Mouse (Mus musculus) forebrain, embryonic 15.5 days (tissue): ENCODE data around the gene Rps6kb2. TPM values are rescaled to one million over a fixed set of nuclear protein-coding genes. Genes with fewer than 3 reads are reported as not detected.

Experiments used
- ATAC-seq: fragments of 200-750 bp; cut with Nextera tagmentation; replicated peaks from 2 replicates; pipeline ENCODE4 v1.8.0; 2017; ENCODE audit warnings: mild to moderate bottlenecking, moderate TSS enrichment, moderate library complexity
- H3K27ac ChIP-seq: fragments of 300-500 bp; sonication (generic); replicated peaks from 2 replicates; pipeline ENCODE4 v1.5.1; 2015; ENCODE audit warnings: mild to moderate bottlenecking, inconsistent platforms
- H3K27me3 ChIP-seq: fragments of 300-500 bp; sonication (generic); 2 replicates; pipeline ENCODE4 v1.6.1; 2015; ENCODE audit warnings: inconsistent platforms
- H3K36me3 ChIP-seq: fragments of 300-500 bp; sonication (generic); 2 replicates; pipeline ENCODE4 v1.6.1; 2015; ENCODE audit warnings: mild to moderate bottlenecking, inconsistent platforms
- H3K4me1 ChIP-seq: fragments of 300-500 bp; sonication (generic); 2 replicates; pipeline ENCODE4 v1.6.1; 2015; ENCODE audit warnings: inconsistent platforms
- H3K4me2 ChIP-seq: fragments of 300-500 bp; sonication (generic); replicated peaks from 2 replicates; pipeline ENCODE4 v1.6.1; 2015; ENCODE audit warnings: mild to moderate bottlenecking, inconsistent platforms
- H3K4me3 ChIP-seq: fragments of 300-500 bp; sonication (generic); 2 replicates; pipeline ENCODE4 v1.5.1; 2015; ENCODE audit warnings: mild to moderate bottlenecking, inconsistent platforms
- H3K9ac ChIP-seq: fragments of 300-500 bp; sonication (generic); replicated peaks from 2 replicates; pipeline ENCODE4 v1.6.1; 2015; ENCODE audit warnings: mild to moderate bottlenecking, inconsistent platforms
- H3K9me3 ChIP-seq: fragments of 300-500 bp; sonication (generic); 2 replicates; pipeline ENCODE4 v1.6.1; 2016; ENCODE audit warnings: inconsistent platforms
- WGBS: fragments of 180-500 bp; shearing (Covaris S2); methylation state at CpG from one replicate; pipeline ENCODE4 v1.1.7; 2015; ENCODE audit warnings: mixed read lengths; 5-methylcytosine and 5-hydroxymethylcytosine counted together
- polyA plus RNA-seq: library from polyadenylated mRNA; unstranded; fragments of >200 nt; fragmentation: Nextera tagmentation; extraction: Ambion mirVana; gene quantifications from 2 replicates; pipeline ENCODE4 v1.2.1, GENCODE M21; 2015

Gene Rps6kb2
- polyA plus RNA-seq, 1 experiment from 2014 or later = 54.1 TPM

GRCm38 (mm10) chr19:4118350-4118749 is 44.8 kb downstream of the Rps6kb2 start:
- H3K4me2 ChIP-seq = no peak overlapping the region
- H3K9me3 ChIP-seq = no peaks in the 10 kb centered on the region
- no peaks in the 10 kb centered on the region for H3K27me3 ChIP-seq
- no peak for ATAC-seq
- no peak overlapping the region for H3K4me3 ChIP-seq
- H3K9ac ChIP-seq = no peak overlapping the region
- H3K4me1 ChIP-seq = peaks cover 12% of the 10 kb centered on the region
- H3K36me3 ChIP-seq = peaks cover 28% of the 10 kb centered on the region
- 97% methylated on average over 2 of the region's 2 CpGs for WGBS
- no peak overlapping the region for H3K27ac ChIP-seq

GRCm38 (mm10) chr19:4117006-4117405 is 46.1 kb downstream of the Rps6kb2 start:
- Histone ChIP-seq H3K4me1 (peaks cover 15% of the 10 kb centered on the region), H3K27me3 (no peaks in the 10 kb centered on the region), H3K9ac (no peak overlapping the region), H3K9me3 (no peaks in the 10 kb centered on the region), H3K36me3 (peaks cover 29% of the 10 kb centered on the region), H3K4me3 (no peak overlapping the region), H3K27ac (no peak overlapping the region), H3K4me2 (no peak overlapping the region)
- 99% methylated on average over 7 of the region's 7 CpGs for WGBS
- ATAC-seq = no peak

- no peak overlapping the region for H3K4me3 ChIP-seq
- H3K4me2 ChIP-seq = no peak overlapping the region
- H3K36me3 ChIP-seq = peaks cover 35% of the 10 kb centered on the region
- no peak for ATAC-seq
- peaks cover 10% of the 10 kb centered on the region for H3K4me1 ChIP-seq
- H3K9me3 ChIP-seq = no peaks in the 10 kb centered on the region
- H3K27ac ChIP-seq = no peak overlapping the region
- no peak overlapping the region for H3K9ac ChIP-seq
- H3K27me3 ChIP-seq = no peaks in the 10 kb centered on the region
- 79% methylated on average over 11 of the region's 11 CpGs for WGBS
Observed at GRCm38 (mm10) chr19:4115816-4116215, 47.3 kb downstream of the Rps6kb2 start.

- Histone ChIP-seq H3K4me2 (no peak overlapping the region), H3K4me1 (peaks cover 3% of the 10 kb centered on the region; the same call in 1 of the 2 replicates), H3K9ac (no peak overlapping the region), H3K36me3 (peaks cover 35% of the 10 kb centered on the region), H3K9me3 (no peaks in the 10 kb centered on the region), H3K4me3 (no peak overlapping the region), H3K27ac (no peak overlapping the region), H3K27me3 (no peaks in the 10 kb centered on the region)
- WGBS = 95% methylated on average over 10 of the region's 10 CpGs
- no peak for ATAC-seq
Observed at GRCm38 (mm10) chr19:4115144-4115543, 48.0 kb downstream of the Rps6kb2 start.

- Histone ChIP-seq H3K4me1 (0 out of 2 replicates have a peak, but pooled peaks cover 3% of the 10 kb centered on the region), H3K9ac (no peak overlapping the region), H3K4me2 (no peak overlapping the region), H3K36me3 (peaks cover 35% of the 10 kb centered on the region), H3K4me3 (no peak overlapping the region), H3K9me3 (no peaks in the 10 kb centered on the region), H3K27ac (no peak overlapping the region), H3K27me3 (no peaks in the 10 kb centered on the region)
- 93% methylated on average over 10 of the region's 10 CpGs for WGBS
- no peak for ATAC-seq
Observed at GRCm38 (mm10) chr19:4114551-4114950, 48.6 kb downstream of the Rps6kb2 start.

- no peak overlapping the region for H3K4me2 ChIP-seq
- 81% methylated on average over 5 of the region's 5 CpGs for WGBS
- ATAC-seq = no peak
- H3K9ac ChIP-seq = no peak overlapping the region
- no peak overlapping the region for H3K4me3 ChIP-seq
- H3K4me1 ChIP-seq = 0 out of 2 replicates have a peak, but pooled peaks cover 3% of the 10 kb centered on the region
- H3K27ac ChIP-seq = no peak overlapping the region
- peaks cover 35% of the 10 kb centered on the region for H3K36me3 ChIP-seq
- H3K27me3 ChIP-seq = no peaks in the 10 kb centered on the region
- no peaks in the 10 kb centered on the region for H3K9me3 ChIP-seq
Observed at GRCm38 (mm10) chr19:4113806-4114230, 49.3 kb downstream of the Rps6kb2 start.

- H3K27me3 ChIP-seq = no peaks in the 10 kb centered on the region
- 0 out of 2 replicates have a peak, but pooled peaks cover 3% of the 10 kb centered on the region for H3K4me1 ChIP-seq
- no peak overlapping the region for H3K4me2 ChIP-seq
- peaks cover 35% of the 10 kb centered on the region for H3K36me3 ChIP-seq
- 78% methylated on average over 13 of the region's 13 CpGs for WGBS
- no peak overlapping the region for H3K27ac ChIP-seq
- H3K4me3 ChIP-seq = no peak overlapping the region
- no peak for ATAC-seq
- no peaks in the 10 kb centered on the region for H3K9me3 ChIP-seq
- no peak overlapping the region for H3K9ac ChIP-seq
Observed at GRCm38 (mm10) chr19:4113186-4113805, 49.9 kb downstream of the Rps6kb2 start.

- H3K9ac ChIP-seq = no peak overlapping the region
- H3K36me3 ChIP-seq = peaks cover 31% of the 10 kb centered on the region
- no peak overlapping the region for H3K4me2 ChIP-seq
- H3K27me3 ChIP-seq = no peaks in the 10 kb centered on the region
- 96% methylated on average over 26 of the region's 26 CpGs for WGBS
- H3K27ac ChIP-seq = no peak overlapping the region
- ATAC-seq = no peak
- H3K4me1 ChIP-seq = 0 out of 2 replicates have a peak, but pooled peaks cover 3% of the 10 kb centered on the region
- no peak overlapping the region for H3K4me3 ChIP-seq
- H3K9me3 ChIP-seq = no peaks in the 10 kb centered on the region
Observed at GRCm38 (mm10) chr19:4112063-4112960, 50.8 kb downstream of the Rps6kb2 start.

GRCm38 (mm10) chr19:4108535-4108934 is 54.6 kb downstream of the Rps6kb2 start:
- no peak for ATAC-seq

GRCm38 (mm10) chr19:4106654-4107053 is 56.5 kb downstream of the Rps6kb2 start:
- Histone ChIP-seq H3K36me3 (0 out of 2 replicates have a peak, but pooled peaks cover 3% of the 10 kb centered on the region), H3K4me1 (peaks cover 6% of the 10 kb centered on the region), H3K4me3 (no peak overlapping the region), H3K9ac (no peak overlapping the region), H3K4me2 (no peak overlapping the region), H3K9me3 (no peaks in the 10 kb centered on the region), H3K27me3 (no peaks in the 10 kb centered on the region), H3K27ac (no peak overlapping the region)
- WGBS = 93% methylated on average over 14 of the region's 14 CpGs
- ATAC-seq = no peak

More at GRCm38 (mm10) chr19:4108535-4108934, 54.6 kb downstream of the Rps6kb2 start:
- no peaks in the 10 kb centered on the region for H3K27me3 ChIP-seq
- no peak overlapping the region for H3K9ac ChIP-seq
- WGBS = 86% methylated on average over 9 of the region's 9 CpGs
- no peak overlapping the region for H3K27ac ChIP-seq
- H3K4me3 ChIP-seq = no peak overlapping the region
- H3K4me1 ChIP-seq = 0 out of 2 replicates have a peak, but pooled peaks cover 3% of the 10 kb centered on the region
- peaks cover 7% of the 10 kb centered on the region for H3K36me3 ChIP-seq
- no peaks in the 10 kb centered on the region for H3K9me3 ChIP-seq
- H3K4me2 ChIP-seq = no peak overlapping the region

- Histone ChIP-seq H3K9me3 (no peaks in the 10 kb centered on the region), H3K4me1 (peaks cover 26% of the 10 kb centered on the region), H3K27ac (no peak overlapping the region), H3K4me3 (no peak overlapping the region), H3K27me3 (no peaks in the 10 kb centered on the region), H3K4me2 (no peak overlapping the region), H3K36me3 (no peaks in the 10 kb centered on the region), H3K9ac (no peak overlapping the region)
- WGBS = 93% methylated on average over 16 of the region's 16 CpGs
- ATAC-seq = no peak
Observed at GRCm38 (mm10) chr19:4104675-4105194, 58.4 kb downstream of the Rps6kb2 start.
